Mouse (Mus musculus): ENCODE measurements at regions not wholly inside any gene's neighbourhood (a gene's known extent, or its start where the extent isn't known, plus 50 kb on each side); places are given as distances from the start of the nearest gene placed in this dataset.

DNA sequence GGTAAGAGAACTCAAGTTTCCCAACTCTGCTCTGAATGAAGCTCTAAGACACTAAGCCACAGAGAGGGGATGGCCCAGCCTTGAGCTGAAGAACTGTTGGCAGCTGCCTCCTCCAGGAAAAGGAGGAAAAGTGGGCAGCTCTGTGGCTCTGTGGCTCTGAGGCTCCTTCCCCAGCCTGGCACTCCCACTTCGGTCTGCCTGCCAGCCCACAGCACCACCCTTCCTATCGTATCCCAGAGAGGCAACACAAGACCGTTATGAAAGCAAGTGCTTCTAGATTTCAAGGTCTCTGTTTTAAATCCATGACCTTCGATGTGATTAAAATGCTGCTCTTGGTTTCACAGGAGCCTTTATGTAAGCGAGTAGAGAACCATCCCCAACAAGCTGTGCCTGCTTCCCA, 53.5 kb upstream of the Kcna5 start:
- no peak for DNase-seq (ENCODE audit: extremely low spot score in 1 of 2, low spot score in 2 of 2)
- intact Hi-C loops (cut with DNase I): no loop called here

GRCm38 (mm10) chr6:126587476-126587875, 52.3 kb upstream of the Kcna5 start:
- no peak for DNase-seq (ENCODE audit: extremely low spot score in 1 of 2, low spot score in 2 of 2)
- intact Hi-C loops (cut with DNase I): no loop called here

- intact Hi-C loops (cut with DNase I): no loop called here
- peak; percentile 77 to 83 for DNase-seq (ENCODE audit: extremely low spot score in 1 of 2, low spot score in 2 of 2)
Measured at GRCm38 (mm10) chr6:126585813-126586212, 50.6 kb upstream of the Kcna5 start.
